Mouse (Mus musculus): ENCODE results near the gene Gm49337.
A peak's percentile ranks its signal among the peaks of the same experiment; 100 is the strongest.

DNA sequence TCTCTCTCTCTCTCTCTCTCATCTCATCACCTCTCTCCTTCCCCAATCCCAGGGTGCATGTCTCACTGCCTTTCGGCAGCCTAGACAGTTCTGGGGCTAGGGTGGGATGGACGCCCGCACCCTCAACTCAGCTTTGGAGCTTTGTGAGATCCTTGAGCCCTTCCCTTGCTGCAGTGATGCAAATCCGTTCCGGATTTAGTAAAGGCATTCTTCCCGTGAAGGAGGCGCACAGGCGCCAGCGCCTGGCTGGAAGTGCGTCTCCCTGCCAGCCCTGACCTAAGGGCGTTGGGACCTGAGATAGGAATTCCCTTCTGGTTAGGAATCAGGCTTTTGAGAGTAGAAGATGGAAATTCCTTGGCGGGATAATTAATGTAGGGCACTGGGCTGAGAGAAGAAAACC lies 9.6 kb downstream of the Gm49337 start:
- TF ChIP-seq POLR2A (IDR thresholded peaks at IDR 0.05; ENCODE audit: borderline replicate concordance, extremely low read depth, low read depth, low read length) (peak; percentile 40; the same call in 1 of the 2 replicates), CTCF (IDR thresholded peaks at IDR 0.05; ENCODE audit: insufficient read depth, low read length) (no peak)

Data from lung, adult 2 months (tissue).